Mouse (Mus musculus) MEL (cell line): ENCODE results near the gene Vps37b. TPM values are rescaled to one million over a fixed set of nuclear protein-coding genes. Genes with fewer than 3 reads are reported as not detected.

Experiments used
- DNase-seq: peaks from one replicate; pipeline ENCODE4 v3.0.0; 2011; ENCODE audit warnings: low read depth, low spot score
- H3K27ac ChIP-seq: 2 replicates; pipeline ENCODE4 v1.5.1; 2012; ENCODE audit warnings: low read depth, mild to moderate bottlenecking, control low read depth, low read length, moderate library complexity; ENCODE audit not compliant: control insufficient read depth
- H3K27me3 ChIP-seq, 2 experiments: fragments of 150-350 bp in 1 of 2; sonication (generic) in 1 of 2; 2 replicates each; pipeline ENCODE4 v1.6.1; 2012; ENCODE audit warnings: low read length in 2 of 2, mild to moderate bottlenecking in 2 of 2, improper control_type of control experiment in 1 of 2, moderate library complexity in 1 of 2; ENCODE audit not compliant: insufficient read depth in 2 of 2, control insufficient read depth in 1 of 2
- H3K36me3 ChIP-seq, 2 experiments: 2 replicates each; pipeline ENCODE4 v1.6.1; 2012 to 2014; ENCODE audit warnings: low read length in 2 of 2, improper control_type of control experiment in 1 of 2, inconsistent platforms in 1 of 2, mild to moderate bottlenecking in 1 of 2; ENCODE audit not compliant: insufficient read depth in 2 of 2, control insufficient read depth in 1 of 2
- H3K4me1 ChIP-seq, 2 experiments: fragments of 150-350 bp in 1 of 2; sonication (generic) in 1 of 2; 2 replicates each; pipeline ENCODE4 v1.6.1; 2012; ENCODE audit warnings: low read length in 2 of 2, improper control_type of control experiment in 1 of 2, mild to moderate bottlenecking in 1 of 2; ENCODE audit not compliant: insufficient read depth in 2 of 2, control insufficient read depth in 1 of 2
- H3K4me3 ChIP-seq, 2 experiments: fragments of 150-350 bp in 1 of 2; sonication (generic) in 1 of 2; 2 replicates each; pipeline ENCODE4 v1.5.1; 2012; ENCODE audit warnings: low read depth in 2 of 2, low read length in 2 of 2, mild to moderate bottlenecking in 2 of 2, moderate library complexity in 2 of 2, control low read depth in 1 of 2, improper control_type of control experiment in 1 of 2; ENCODE audit not compliant: control insufficient read depth in 1 of 2, insufficient read depth in 1 of 2
- H3K79me2 ChIP-seq: 2 replicates; pipeline ENCODE4 v1.6.1; 2012; ENCODE audit warnings: mild to moderate bottlenecking, low read length, moderate library complexity; ENCODE audit not compliant: control insufficient read depth, poor library complexity, insufficient read depth
- H3K9ac ChIP-seq: 2 replicates; pipeline ENCODE4 v1.6.1; 2012; ENCODE audit warnings: low read depth, mild to moderate bottlenecking, control low read depth, low read length, moderate library complexity; ENCODE audit not compliant: control insufficient read depth, poor library complexity, severe bottlenecking
- H3K9me3 ChIP-seq: fragments of 150-350 bp; sonication (generic); replicated peaks from 2 replicates; pipeline ENCODE4 v1.6.1; 2012; ENCODE audit warnings: mild to moderate bottlenecking, low read length, improper control_type of control experiment, moderate library complexity; ENCODE audit not compliant: insufficient read depth
- BHLHE40 ChIP-seq: IDR thresholded peaks from 2 replicates; pipeline ENCODE4 v1.6.1; 2012; ENCODE audit warnings: low read depth, mild to moderate bottlenecking, inconsistent platforms, low read length, improper control_type of control experiment, borderline replicate concordance
- CHD2 ChIP-seq: IDR thresholded peaks from 2 replicates; pipeline ENCODE4 v1.6.1; 2011; ENCODE audit warnings: low read length, improper control_type of control experiment
- GABPA ChIP-seq: IDR thresholded peaks from 2 replicates; pipeline ENCODE4 v1.6.1; 2012; ENCODE audit warnings: low read depth, mild to moderate bottlenecking, inconsistent platforms, low read length, improper control_type of control experiment, moderate library complexity
- JUND ChIP-seq: IDR thresholded peaks from 2 replicates; pipeline ENCODE4 v1.6.1; 2011; ENCODE audit warnings: low read depth, mild to moderate bottlenecking, improper control_type of control experiment, low read length
- MAX ChIP-seq: IDR thresholded peaks from 2 replicates; pipeline ENCODE4 v1.6.1; 2011; ENCODE audit warnings: low read length, improper control_type of control experiment
- MAZ ChIP-seq: IDR thresholded peaks from 2 replicates; pipeline ENCODE4 v1.6.1; 2012; ENCODE audit warnings: low read depth, mild to moderate bottlenecking, inconsistent platforms, low read length, improper control_type of control experiment
- MXI1 ChIP-seq: IDR thresholded peaks from 2 replicates; pipeline ENCODE4 v1.6.1; 2011; ENCODE audit warnings: mild to moderate bottlenecking, low read depth, low read length, improper control_type of control experiment
- MYB ChIP-seq: IDR thresholded peaks from 2 replicates; pipeline ENCODE4 v1.6.1; 2011; ENCODE audit warnings: mild to moderate bottlenecking, low read depth, low read length, improper control_type of control experiment
- MYC ChIP-seq: IDR thresholded peaks from 2 replicates; pipeline ENCODE4 v1.6.1; 2011; ENCODE audit warnings: low read depth, mild to moderate bottlenecking, low read length, improper control_type of control experiment, moderate library complexity
- NELFE ChIP-seq: IDR thresholded peaks from 2 replicates; pipeline ENCODE4 v1.6.1; 2011; ENCODE audit warnings: low read depth, low read length, improper control_type of control experiment
- POLR2A ChIP-seq, 2 experiments: IDR thresholded peaks; 2 replicates each; pipeline ENCODE4 v1.6.1; 2011 to 2012; ENCODE audit warnings: low read length in 2 of 2, mild to moderate bottlenecking in 2 of 2, control low read depth in 1 of 2, improper control_type of control experiment in 1 of 2, low read depth in 1 of 2, moderate library complexity in 1 of 2; ENCODE audit not compliant: control insufficient read depth in 1 of 2, insufficient read depth in 1 of 2, poor library complexity in 1 of 2
- POLR2AphosphoS5 ChIP-seq: IDR thresholded peaks from 2 replicates; pipeline ENCODE4 v1.6.1; 2012; ENCODE audit warnings: low read depth, borderline replicate concordance, mild to moderate bottlenecking, inconsistent platforms, low read length, moderate library complexity, mixed read lengths
- RCOR1 ChIP-seq: IDR thresholded peaks from 2 replicates; pipeline ENCODE4 v1.6.1; 2012; ENCODE audit warnings: low read depth, mild to moderate bottlenecking, inconsistent platforms, low read length, improper control_type of control experiment
- TAL1 ChIP-seq: IDR thresholded peaks from 2 replicates; pipeline ENCODE4 v1.6.1; 2012; ENCODE audit warnings: mild to moderate bottlenecking, inconsistent platforms, low read length, moderate library complexity, mixed read lengths
- TBP ChIP-seq: IDR thresholded peaks from 2 replicates; pipeline ENCODE4 v1.8.0; 2011; ENCODE audit warnings: low read depth, low read length, improper control_type of control experiment
- TCF12 ChIP-seq: IDR thresholded peaks from 2 replicates; pipeline ENCODE4 v1.6.1; 2014; ENCODE audit warnings: low read depth, mild to moderate bottlenecking, inconsistent platforms, low read length, improper control_type of control experiment, moderate library complexity
- UBTF ChIP-seq: IDR thresholded peaks from 2 replicates; pipeline ENCODE4 v1.6.1; 2012; ENCODE audit warnings: low read depth, mild to moderate bottlenecking, inconsistent platforms, low read length, improper control_type of control experiment, moderate library complexity, borderline replicate concordance; ENCODE audit not compliant: insufficient read depth
- USF1 ChIP-seq: IDR thresholded peaks from 2 replicates; pipeline ENCODE4 v1.6.1; 2014; ENCODE audit warnings: low read depth, mild to moderate bottlenecking, inconsistent platforms, low read length, improper control_type of control experiment, moderate library complexity
- USF2 ChIP-seq, 2 experiments: IDR thresholded peaks; 2 replicates each; pipeline ENCODE4 v1.6.1; 2011 to 2012; ENCODE audit warnings: improper control_type of control experiment in 2 of 2, low read length in 2 of 2, borderline replicate concordance in 1 of 2, inconsistent platforms in 1 of 2, low read depth in 1 of 2, mild to moderate bottlenecking in 1 of 2; ENCODE audit not compliant: insufficient read depth in 1 of 2
- ZKSCAN1 ChIP-seq: IDR thresholded peaks from 2 replicates; pipeline ENCODE4 v1.6.1; 2012; ENCODE audit warnings: low read depth, mild to moderate bottlenecking, inconsistent platforms, low read length, improper control_type of control experiment, moderate library complexity
- ZMIZ1 ChIP-seq: IDR thresholded peaks from 2 replicates; pipeline ENCODE4 v1.6.1; 2012; ENCODE audit warnings: low read depth, mild to moderate bottlenecking, inconsistent platforms, low read length, improper control_type of control experiment, moderate library complexity
- ZNF384 ChIP-seq: IDR thresholded peaks from 2 replicates; pipeline ENCODE4 v1.6.1; 2012; ENCODE audit warnings: low read depth, mild to moderate bottlenecking, inconsistent platforms, low read length, improper control_type of control experiment
- polyA plus RNA-seq, 2 experiments: library from polyadenylated mRNA; stranded (reverse) in 1 of 2; unstranded in 1 of 2; fragments of >175 nt in 1 of 2; fragments of >200 nt in 1 of 2; gene quantifications; 2 replicates each; pipeline versions ENCODE4 v1.2.1 to v1.2.4; 2012; ENCODE audit warnings: low replicate concordance in 2 of 2, low read depth in 1 of 2; ENCODE audit not compliant: insufficient read length in 2 of 2, insufficient read depth in 1 of 2, missing spikeins in 1 of 2
- total RNA-seq: library from RNA; depleted of rRNA; stranded (reverse); fragments of 300-350 nt; gene quantifications from 2 replicates; pipeline ENCODE4 v1.2.3, GENCODE M21; 2012

Gene Vps37b
- total and polyA plus RNA-seq, 3 experiments = 28.6 to 66.0 TPM; not detected in 1

DNA sequence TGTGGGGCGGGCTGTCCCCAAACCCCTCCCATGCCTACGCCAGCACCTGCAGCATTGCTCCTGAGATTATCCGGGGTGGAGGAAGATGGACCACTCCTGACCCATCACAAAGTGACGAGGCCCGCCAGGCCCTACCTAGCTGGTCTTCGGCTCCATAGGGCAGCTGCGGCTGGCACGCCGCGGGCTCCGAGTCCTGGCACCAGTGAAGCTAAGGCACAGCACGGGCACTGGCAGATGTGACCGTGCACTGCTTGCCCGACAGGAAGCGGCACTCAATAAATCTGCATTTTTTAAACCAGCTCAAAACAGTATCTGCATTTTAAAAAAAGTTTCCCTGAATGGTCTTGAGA is 26.9 kb downstream of the Vps37b start:
- no peaks in the 10 kb centered on the region for H3K27me3 ChIP-seq
- H3K9ac ChIP-seq = no peak overlapping the region
- no peaks in the 10 kb centered on the region for H3K79me2 ChIP-seq
- TF ChIP-seq UBTF (no peak), USF2 (IDR thresholded peaks at IDR 0.05; ENCODE audit: borderline replicate concordance in 1 of 2, insufficient read depth in 1 of 2, low read depth in 1 of 2, low read length in 2 of 2) (no peak), ZKSCAN1 (no peak), MYC (no peak), GABPA (no peak), MXI1 (no peak), RCOR1 (no peak), POLR2A (IDR thresholded peaks at IDR 0.05; ENCODE audit: control insufficient read depth in 1 of 2, insufficient read depth in 1 of 2, low read depth in 1 of 2, low read length in 2 of 2, poor library complexity in 1 of 2) (no peak), ZMIZ1 (no peak), MAX (no peak), MAZ (no peak), JUND (no peak), USF1 (no peak), TCF12 (no peak), CHD2 (no peak), TAL1 (no peak), ZNF384 (no peak), POLR2AphosphoS5 (no peak), NELFE (no peak), TBP (no peak)
- no peaks in the 10 kb centered on the region for H3K9me3 ChIP-seq
- H3K27ac ChIP-seq = no peak overlapping the region
- DNase-seq = no peak
- H3K36me3 ChIP-seq = peaks cover 3 to 6% of the 10 kb centered on the region in 2 experiments
- H3K4me3 ChIP-seq = no peak overlapping the region
- peaks cover 0 to 6% of the 10 kb centered on the region in 2 experiments; a peak in 2 of 4 replicates for H3K4me1 ChIP-seq

DNA sequence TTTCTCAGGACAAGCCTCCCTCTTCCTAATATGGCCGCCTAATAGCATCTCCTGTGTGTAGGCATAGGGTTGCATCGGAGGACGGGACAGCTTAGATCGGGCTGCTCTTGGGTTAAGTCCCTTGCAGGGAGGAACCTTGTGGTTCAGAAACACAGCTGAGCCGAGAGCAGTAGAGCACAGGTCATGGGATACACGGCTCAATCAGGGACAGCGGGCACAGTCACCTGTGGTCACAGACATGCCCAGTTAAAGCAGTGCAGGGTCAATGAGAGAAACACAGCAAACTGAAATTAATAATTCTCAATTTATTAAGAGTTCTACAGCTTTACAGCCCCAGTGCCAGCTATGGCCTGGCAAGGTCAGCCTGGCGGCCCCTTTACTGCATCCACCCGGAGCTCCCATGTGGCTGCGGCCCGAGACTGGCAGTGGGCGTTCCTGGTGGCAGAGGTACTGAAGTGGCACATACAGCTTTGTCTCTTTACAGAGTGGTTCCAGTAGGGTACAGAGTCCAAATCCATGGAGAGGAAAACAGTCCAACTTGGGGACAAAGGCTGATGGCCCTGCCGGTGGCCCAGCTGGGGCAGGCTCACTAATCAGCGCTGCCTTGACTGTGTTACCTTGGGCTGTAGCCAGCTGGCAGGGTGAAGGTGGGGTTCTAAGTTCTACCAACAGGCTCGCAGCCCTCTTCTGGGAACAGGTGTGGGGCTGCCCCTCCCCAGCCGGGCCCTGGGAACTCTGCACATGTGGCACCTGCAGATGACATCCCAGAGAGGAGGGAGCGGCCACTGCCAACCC is 27.5 kb downstream of the Vps37b start:
- peaks cover 0 to under 1% of the 10 kb centered on the region in 2 experiments; a peak in 2 of 4 replicates for H3K4me1 ChIP-seq
- peaks cover under 1 to 3% of the 10 kb centered on the region in 2 experiments; a peak in 3 of 4 replicates for H3K36me3 ChIP-seq
- no peaks in the 10 kb centered on the region for H3K9me3 ChIP-seq
- TF ChIP-seq MAZ = 0 out of 2 replicates have a peak, but pooled peaks have one; percentile 23
- no peak for TF ChIP-seq BHLHE40
- TF ChIP-seq MYB = 0 out of 2 replicates have a peak, but pooled peaks have one; percentile 1
- no peak for TF ChIP-seq MYC
- no peak for TF ChIP-seq ZMIZ1
- peak in 1 of 2 experiments; percentile 37; a peak in 1 of 4 replicates for TF ChIP-seq POLR2A (IDR thresholded peaks at IDR 0.05; ENCODE audit: control insufficient read depth in 1 of 2, insufficient read depth in 1 of 2, low read depth in 1 of 2, low read length in 2 of 2, poor library complexity in 1 of 2)
- no peak for TF ChIP-seq CHD2
- no peak overlapping the region for H3K9ac ChIP-seq
- no peaks in the 10 kb centered on the region for H3K27me3 ChIP-seq
- no peak overlapping the region for H3K27ac ChIP-seq
- no peak for DNase-seq
- H3K79me2 ChIP-seq = no peaks in the 10 kb centered on the region
- no peak overlapping the region for H3K4me3 ChIP-seq
